ENCODE assay signal across 20 mouse cellular contexts in the genomic region with DNA sequence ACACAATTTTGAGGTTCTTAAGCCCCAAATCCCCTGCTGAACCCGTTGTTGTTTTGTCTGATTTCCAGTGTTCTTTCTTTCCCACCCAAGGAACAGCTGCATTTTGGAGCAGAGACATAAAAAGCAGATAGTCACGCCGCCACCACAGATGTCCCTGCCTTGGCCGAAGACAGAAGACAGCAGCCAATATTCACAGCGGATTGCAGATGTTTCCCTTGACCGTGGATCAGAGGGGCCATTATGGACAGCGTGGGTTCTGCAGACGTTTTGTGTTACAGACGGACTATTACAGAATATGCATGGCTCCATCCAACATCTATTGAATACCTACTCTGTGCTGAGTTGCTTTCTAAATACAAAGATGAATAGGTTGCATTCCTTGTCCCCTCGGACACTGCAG. TPM values are rescaled to one million over a fixed set of nuclear protein-coding genes. Genes with fewer than 3 reads are reported as not detected.
DNase-seq lines count a peak whose midpoint lies in the region; ATAC-seq lines count a peak whose summit lies in the region.
"Had no signal": no experiment of that assay in that cellular context is flagged by ENCODE, and none has a peak within 500 bp of the region (broad histone marks: within the 10 kb centered on the region; RNA-seq: fewer than 3 reads in every experiment).

No protein-coding gene starts in this region.

- no peak overlapping the region for H3K27ac ChIP-seq in heart, embryonic 11.5 days (ENCODE audit: low read depth, low read length)
- no peak overlapping the region for H3K27ac ChIP-seq in kidney, embryonic 16.5 days (ENCODE audit: low read length)
- H3K27ac ChIP-seq in lung, embryonic 15.5 days = no peak overlapping the region
- H3K27ac ChIP-seq: heart, adult 2 months; stomach, postnatal 0 days had no signal

- 82% methylated on average over 10 of the region's 10 CpGs for WGBS in heart, embryonic 11.5 days (ENCODE audit: insufficient replicate concordance)
- 85% methylated on average over 10 of the region's 10 CpGs for WGBS in kidney, embryonic 16.5 days
- 68% methylated on average over 10 of the region's 10 CpGs for WGBS in lung, embryonic 15.5 days

- no peaks in the 10 kb centered on the region for H3K4me1 ChIP-seq in heart, embryonic 11.5 days (ENCODE audit: control insufficient read depth, insufficient read depth, low read length)
- no peaks in the 10 kb centered on the region for H3K4me1 ChIP-seq in kidney, embryonic 16.5 days (ENCODE audit: insufficient read depth, low read length)
- no peaks in the 10 kb centered on the region for H3K4me1 ChIP-seq in lung, embryonic 15.5 days

- no peaks in the 10 kb centered on the region for H3K9me3 ChIP-seq in heart, embryonic 11.5 days (replicated peaks; ENCODE audit: control insufficient read depth, low read length)
- no peaks in the 10 kb centered on the region for H3K9me3 ChIP-seq in kidney, embryonic 16.5 days (ENCODE audit: low read length)
- H3K9me3 ChIP-seq in lung, embryonic 15.5 days = no peaks in the 10 kb centered on the region

- H3K9ac ChIP-seq in heart, embryonic 11.5 days (ENCODE audit: low read depth, low read length) = no peak overlapping the region
- H3K9ac ChIP-seq in kidney, embryonic 16.5 days (replicated peaks; ENCODE audit: low read length) = no peak overlapping the region
- H3K9ac ChIP-seq in lung, embryonic 15.5 days = no peak overlapping the region
- H3K9ac ChIP-seq: liver, postnatal 0 days had no signal

- H3K4me3 ChIP-seq in heart, embryonic 11.5 days (ENCODE audit: low read depth, low read length) = no peak overlapping the region
- no peak overlapping the region for H3K4me3 ChIP-seq in kidney, embryonic 16.5 days (ENCODE audit: low read length)
- no peak overlapping the region for H3K4me3 ChIP-seq in lung, embryonic 15.5 days
- H3K4me3 ChIP-seq: heart, adult 2 months had no signal

- no peak overlapping the region for H3K4me2 ChIP-seq in heart, embryonic 11.5 days
- H3K4me2 ChIP-seq in kidney, embryonic 16.5 days (replicated peaks; ENCODE audit: low read depth, low read length) = no peak overlapping the region
- no peak overlapping the region for H3K4me2 ChIP-seq in lung, embryonic 15.5 days

- no peaks in the 10 kb centered on the region for H3K36me3 ChIP-seq in heart, embryonic 11.5 days (ENCODE audit: control insufficient read depth, insufficient read depth, low read length)
- no peaks in the 10 kb centered on the region for H3K36me3 ChIP-seq in kidney, embryonic 16.5 days (ENCODE audit: insufficient read depth, low read length)
- H3K36me3 ChIP-seq in lung, embryonic 15.5 days = no peaks in the 10 kb centered on the region

- H3K27me3 ChIP-seq in heart, embryonic 11.5 days (ENCODE audit: control insufficient read depth, insufficient read depth, low read length) = no peaks in the 10 kb centered on the region
- H3K27me3 ChIP-seq in kidney, embryonic 16.5 days (ENCODE audit: insufficient read depth, low read length) = no peaks in the 10 kb centered on the region
- no peaks in the 10 kb centered on the region for H3K27me3 ChIP-seq in lung, embryonic 15.5 days

- DNase-seq in heart, adult 11 months = peak; percentile 94
- DNase-seq in kidney, postnatal 10 days = peak; percentile 28
- no peak for DNase-seq in lung, postnatal 25 days (ENCODE audit: low spot score)
- DNase-seq in yolk sac, embryonic 10.5 days (ENCODE audit: low spot score) = no peak
- DNase-seq: cerebellum, adult 8-10 months; kidney, adult 2 months; kidney, postnatal 25 days; liver, postnatal 0 days; retina, postnatal 1 day had no signal

- no peak for ATAC-seq in heart, embryonic 11.5 days (replicated peaks; ENCODE audit: insufficient number of reproducible peaks, low FRiP score, low TSS enrichment)
- no peak for ATAC-seq in kidney, embryonic 16.5 days (ENCODE audit: low FRiP score, low TSS enrichment)
- ATAC-seq in lung, embryonic 15.5 days (ENCODE audit: borderline replicate concordance, extremely low read depth, low FRiP score, low TSS enrichment) = peak; percentile 31; the same call in 1 of the 2 replicates
- ATAC-seq: inflammation-experienced regulatory T-cells, adult 6 months; liver, postnatal 0 days had no signal

RNA-seq across cellular contexts. Expression of a gene that starts 18.5 kb away (rescaled TPM):
- polyA plus RNA-seq in heart, embryonic 11.5 days (2014; fragmentation: Nextera tagmentation; extraction: Ambion mirVana) = 34.1 and 42.2 TPM in 2 replicates
- polyA plus RNA-seq in kidney, embryonic 16.5 days (2015; fragmentation: Nextera tagmentation; extraction: Ambion mirVana) = 43.0 and 43.3 TPM in 2 replicates
- 69.8 and 81.1 TPM in 2 replicates for polyA plus RNA-seq in lung, embryonic 15.5 days (2015; fragmentation: Nextera tagmentation; extraction: Ambion mirVana)
- polyA plus RNA-seq: C2C12; inflammation-experienced regulatory T-cells, adult 6 months had no signal

RNA-seq across cellular contexts. Expression of a gene that starts 29.8 kb away (rescaled TPM):
- polyA plus RNA-seq in heart, embryonic 11.5 days (2014; fragmentation: Nextera tagmentation; extraction: Ambion mirVana) = 0.32 TPM in 1 of 2 replicates, not detected in the other
- polyA plus RNA-seq in kidney, embryonic 16.5 days (2015; fragmentation: Nextera tagmentation; extraction: Ambion mirVana) = 0.96 and 2.6 TPM in 2 replicates
- polyA plus RNA-seq in lung, embryonic 15.5 days (2015; fragmentation: Nextera tagmentation; extraction: Ambion mirVana) = 0.21 TPM in 1 of 2 replicates, not detected in the other
- polyA plus RNA-seq: C2C12; forebrain, embryonic 11.5 days; frontal cortex, adult 2 months; heart, adult 2 months; inflammation-experienced regulatory T-cells, adult 6 months; liver, adult 2 months; liver, postnatal 0 days; neural tube, embryonic 11.5 days had no signal

Comparison
In these comparisons a context has a peak if more than half of its experiments do, and no peak if none do; other contexts are left out.
1. DNase-seq: peak in heart, adult 11 months (single experiment) and kidney, postnatal 10 days (single experiment); none in lung, postnatal 25 days (single experiment) and yolk sac, embryonic 10.5 days (single experiment).